Mouse (Mus musculus) liver, adult 2 months (tissue): Measurements from ENCODE around the gene Rcan1. TPM values are rescaled to one million over a fixed set of nuclear protein-coding genes. Genes with fewer than 3 reads are reported as not detected.

Experiments
- DNase-seq: peaks from one replicate; pipeline ENCODE4 v3.0.0-alpha.2; 2011; ENCODE audit warnings: low read depth, low spot score; ENCODE audit errors: extremely low read depth
- H3K27ac ChIP-seq: fragments of 200-500 bp; replicated peaks from 2 replicates; pipeline ENCODE4 v1.5.1; 2012; ENCODE audit warnings: low read depth, mild to moderate bottlenecking, control low read depth, inconsistent platforms, low read length; ENCODE audit not compliant: insufficient read depth
- H3K27me3 ChIP-seq: fragments of 200-500 bp; 2 replicates; pipeline ENCODE4 v1.6.1; 2012; ENCODE audit warnings: mild to moderate bottlenecking, moderate library complexity, low read length, inconsistent platforms; ENCODE audit not compliant: control insufficient read depth, insufficient read depth
- H3K36me3 ChIP-seq: fragments of 200-500 bp; 2 replicates; pipeline ENCODE4 v1.6.1; 2012; ENCODE audit warnings: low read length, inconsistent platforms; ENCODE audit not compliant: control insufficient read depth, insufficient read depth
- H3K4me1 ChIP-seq: fragments of 200-500 bp; 2 replicates; pipeline ENCODE4 v1.6.1; 2011; ENCODE audit warnings: low read length; ENCODE audit not compliant: control insufficient read depth, insufficient read depth
- H3K4me3 ChIP-seq: fragments of 200-500 bp; 2 replicates; pipeline ENCODE4 v1.5.1; 2011; ENCODE audit warnings: low read depth, mild to moderate bottlenecking, control low read depth, low read length, moderate library complexity; ENCODE audit not compliant: insufficient read depth
- H3K79me2 ChIP-seq: fragments of 200-500 bp; 2 replicates; pipeline ENCODE4 v1.6.1; 2012; ENCODE audit warnings: inconsistent platforms, mild to moderate bottlenecking, low read length, moderate library complexity; ENCODE audit not compliant: control insufficient read depth, insufficient read depth
- H3K9ac ChIP-seq: fragments of 200-500 bp; 2 replicates; pipeline ENCODE4 v1.6.1; 2012; ENCODE audit warnings: low read depth, mild to moderate bottlenecking, control low read depth, inconsistent platforms, low read length
- CTCF ChIP-seq: fragments of 200-500 bp; IDR thresholded peaks from 2 replicates; pipeline ENCODE4 v1.5.1; 2011; ENCODE audit warnings: low read depth, low read length, control low read depth
- POLR2A ChIP-seq: fragments of 200-500 bp; IDR thresholded peaks from 2 replicates; pipeline ENCODE4 v1.6.1; 2011; ENCODE audit warnings: low read length, control low read depth; ENCODE audit not compliant: insufficient read depth; ENCODE audit errors: extremely low read depth
- WGBS: fragments of 180-500 bp; shearing (Covaris S2); methylation state at CpG from one replicate; pipeline ENCODE4 v1.1.7; 2018; 5-methylcytosine and 5-hydroxymethylcytosine counted together
- polyA plus RNA-seq: library from polyadenylated mRNA; depleted of rRNA; stranded (reverse); fragments of >200 nt; gene quantifications from 2 replicates; pipeline ENCODE4 v1.2.3, GENCODE M21; 2012
- total RNA-seq: library from RNA; depleted of rRNA; stranded (reverse); fragments of >200 nt; gene quantifications from 2 replicates; pipeline ENCODE4 v1.2.3, GENCODE M21; 2014

Gene Rcan1
- total and polyA plus RNA-seq, 2 experiments = 7.8 to 12.8 TPM

- TF ChIP-seq CTCF = no peak
- TF ChIP-seq POLR2A = no peak
- Histone ChIP-seq H3K4me1 (peaks cover 17% of the 10 kb centered on the region), H3K9ac (peak overlapping the region; percentile 41), H3K27me3 (no peaks in the 10 kb centered on the region), H3K79me2 (no peaks in the 10 kb centered on the region), H3K36me3 (no peaks in the 10 kb centered on the region), H3K4me3 (no peak overlapping the region), H3K27ac (peak overlapping the region; percentile 57)
- 78% methylated on average over 19 of the region's 19 CpGs for WGBS
- no peak for DNase-seq
Measured at GRCm38 (mm10) chr16:92411981-92412706, 58.5 kb downstream of the Rcan1 start.

- H3K27me3 ChIP-seq = no peaks in the 10 kb centered on the region
- 90% methylated on average over 2 of the region's 2 CpGs for WGBS
- no peaks in the 10 kb centered on the region; the same call in 1 of the 2 replicates for H3K79me2 ChIP-seq
- TF ChIP-seq CTCF (no peak), POLR2A (no peak)
- H3K36me3 ChIP-seq = no peaks in the 10 kb centered on the region
- H3K4me1 ChIP-seq = peaks cover 12% of the 10 kb centered on the region
- H3K4me3 ChIP-seq = no peak overlapping the region
- H3K9ac ChIP-seq = no peak overlapping the region
- H3K27ac ChIP-seq = no peak overlapping the region
- DNase-seq = no peak
Measured at GRCm38 (mm10) chr16:92410344-92410743, 60.3 kb downstream of the Rcan1 start.

- 28% methylated on average over 2 of the region's 2 CpGs for WGBS
- TF ChIP-seq POLR2A (no peak), CTCF (no peak)
Measured at GRCm38 (mm10) chr16:92407883-92408282, 62.8 kb downstream of the Rcan1 start.

GRCm38 (mm10) chr16:92404141-92404540 is 66.5 kb downstream of the Rcan1 start:
- TF ChIP-seq POLR2A = no peak
- no peak for TF ChIP-seq CTCF
- H3K9ac ChIP-seq = no peak overlapping the region
- no peaks in the 10 kb centered on the region for H3K36me3 ChIP-seq
- no peaks in the 10 kb centered on the region; the same call in 1 of the 2 replicates for H3K79me2 ChIP-seq
- 56% methylated on average over 2 of the region's 2 CpGs for WGBS
- H3K4me1 ChIP-seq = peaks cover 23% of the 10 kb centered on the region
- H3K4me3 ChIP-seq = no peak overlapping the region
- H3K27me3 ChIP-seq = no peaks in the 10 kb centered on the region
- no peak overlapping the region for H3K27ac ChIP-seq
- no peak for DNase-seq

More at GRCm38 (mm10) chr16:92407883-92408282, 62.8 kb downstream of the Rcan1 start:
- H3K36me3 ChIP-seq = no peaks in the 10 kb centered on the region
- H3K27me3 ChIP-seq = no peaks in the 10 kb centered on the region
- H3K4me1 ChIP-seq = peaks cover 12% of the 10 kb centered on the region
- H3K9ac ChIP-seq = peak overlapping the region; percentile 47; the same call in 1 of the 2 replicates
- DNase-seq = peak; percentile 95
- no peaks in the 10 kb centered on the region; the same call in 1 of the 2 replicates for H3K79me2 ChIP-seq
- H3K27ac ChIP-seq = peak overlapping the region; percentile 66
- H3K4me3 ChIP-seq = no peak overlapping the region

- 73% methylated on average over 10 of the region's 10 CpGs for WGBS
- H3K79me2 ChIP-seq = no peaks in the 10 kb centered on the region; the same call in 1 of the 2 replicates
- H3K4me3 ChIP-seq = no peak overlapping the region
- DNase-seq = no peak
- H3K36me3 ChIP-seq = no peaks in the 10 kb centered on the region
- H3K4me1 ChIP-seq = peaks cover 23% of the 10 kb centered on the region
- no peak overlapping the region for H3K9ac ChIP-seq
- H3K27ac ChIP-seq = no peak overlapping the region
- no peaks in the 10 kb centered on the region for H3K27me3 ChIP-seq
- TF ChIP-seq CTCF (no peak), POLR2A (no peak)
Measured at GRCm38 (mm10) chr16:92403069-92403468, 67.6 kb downstream of the Rcan1 start.

DNA sequence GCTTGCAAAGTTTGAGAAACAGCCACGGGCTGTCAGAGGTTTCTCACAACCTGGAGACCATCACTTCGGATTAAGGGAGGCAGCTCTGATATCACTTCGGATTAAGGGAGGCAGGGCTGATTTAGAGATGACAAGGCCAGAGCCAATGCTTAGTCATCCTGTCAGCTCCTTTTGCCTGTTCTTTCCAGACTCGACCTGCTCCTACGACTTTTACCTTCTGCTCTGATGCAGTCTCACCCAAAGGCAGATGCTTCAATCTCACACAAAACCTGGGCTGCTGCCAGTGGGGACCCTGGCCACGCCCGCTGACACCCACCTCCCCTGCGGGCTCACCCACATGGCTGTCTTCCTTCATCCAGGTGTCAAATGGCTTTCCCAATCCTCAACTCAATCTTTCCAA is 68.5 kb downstream of the Rcan1 start:
- WGBS = 78% methylated on average over 8 of the region's 8 CpGs
- Histone ChIP-seq H3K9ac (no peak overlapping the region), H3K36me3 (no peaks in the 10 kb centered on the region), H3K4me3 (no peak overlapping the region), H3K27ac (no peak overlapping the region), H3K79me2 (no peaks in the 10 kb centered on the region; the same call in 1 of the 2 replicates), H3K27me3 (no peaks in the 10 kb centered on the region), H3K4me1 (peaks cover 24% of the 10 kb centered on the region)
- DNase-seq = no peak
- no peak for TF ChIP-seq CTCF
